Mouse (Mus musculus): ENCODE measurements around the gene Sf3b4.

Sf3b4 gene

GRCm38 (mm10) chr3:96219661-96220130, 47.6 kb downstream of the Sf3b4 start, which contains the start of the genes Bola1 and Hist2h2ab:
Gene Bola1 (minus strand): TSS chr3:96219709.
Gene Hist2h2ab (plus strand): TSS chr3:96219865.
- DNase-seq (ENCODE audit: low read depth, low spot score): peak; percentile 68

- DNase-seq (ENCODE audit: low read depth, low spot score): peak; percentile 60
Observed at GRCm38 (mm10) chr3:96220131-96220764, 48.1 kb downstream of the Sf3b4 start.

GRCm38 (mm10) chr3:96220765-96221639, 48.9 kb downstream of the Sf3b4 start, which contains the start of the genes Hist2h2ac and Hist2h2be:
Gene Hist2h2ac (minus strand): TSS chr3:96220880.
Gene Hist2h2be (plus strand): TSS chr3:96221119.
- peak; percentile 94 for DNase-seq (ENCODE audit: low read depth, low spot score)

GRCm38 (mm10) chr3:96221640-96222038, 49.5 kb downstream of the Sf3b4 start:
- no peak for DNase-seq (ENCODE audit: low read depth, low spot score)

- DNase-seq (ENCODE audit: low read depth, low spot score): no peak
Observed at GRCm38 (mm10) chr3:96222774-96223173, 50.6 kb downstream of the Sf3b4 start.

GRCm38 (mm10) chr3:96225421-96225820, 53.3 kb downstream of the Sf3b4 start:
- DNase-seq (ENCODE audit: low read depth, low spot score): no peak
